Mouse (Mus musculus) megakaryocyte, adult 5-6 weeks (primary cell): ENCODE results near the gene Olfr1076. TPM values are rescaled to one million over a fixed set of nuclear protein-coding genes. Genes with fewer than 3 reads are reported as not detected.
"Not testable (repeated sequence)": the region's sequence is repeated elsewhere in the genome, so short reads cannot be mapped to it uniquely, and the experiment has no call there.

Source experiments
- ATAC-seq: 2 replicates; pipeline ENCODE4 v1.8.0; 2016; ENCODE audit warnings: mild to moderate bottlenecking, inconsistent platforms; ENCODE audit not compliant: poor library complexity, severe bottlenecking
- total RNA-seq, 2 experiments: library from RNA; stranded (forward) in 1 of 2; stranded (reverse) in 1 of 2; fragments of 153-499, 151-499 nt in 1 of 2; fragments of 221-1000, 200-1000 nt in 1 of 2; gene quantifications; 2 replicates each; pipeline versions ENCODE4 v1.2.3 to v1.2.4; 2015 to 2017

The Olfr1076 gene
- total RNA-seq (2015) (not detected in 2 replicates), total RNA-seq (2017) (not detected in 2 replicates)

- ATAC-seq: no peak
These were observed at the start of gene Olfr1076 for GRCm38 (mm10) chr2:86508161-86508560. Olfr1076 (plus strand) TSS chr2:86508461.

DNA sequence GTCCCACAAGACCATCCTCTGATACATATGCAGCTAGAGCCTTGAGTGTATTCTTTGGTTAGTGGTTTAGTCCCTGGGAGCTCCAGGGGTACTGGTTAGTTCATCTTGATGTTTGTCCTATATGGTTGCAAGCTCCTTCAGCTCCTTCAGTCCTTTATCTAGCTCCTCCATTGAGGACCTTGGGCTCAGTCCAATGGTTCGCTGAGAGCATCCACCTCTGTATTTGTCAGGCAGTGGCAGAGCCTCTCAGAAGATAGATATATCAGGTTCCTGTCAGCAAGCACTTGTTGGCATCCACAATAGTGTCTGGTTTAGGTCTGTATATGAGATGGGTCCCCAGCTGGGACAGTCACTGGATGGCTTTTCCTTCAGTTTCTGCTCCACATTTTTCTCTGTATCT lies 47.8 kb upstream of the Olfr1076 start:
- ATAC-seq: no peak

DNA sequence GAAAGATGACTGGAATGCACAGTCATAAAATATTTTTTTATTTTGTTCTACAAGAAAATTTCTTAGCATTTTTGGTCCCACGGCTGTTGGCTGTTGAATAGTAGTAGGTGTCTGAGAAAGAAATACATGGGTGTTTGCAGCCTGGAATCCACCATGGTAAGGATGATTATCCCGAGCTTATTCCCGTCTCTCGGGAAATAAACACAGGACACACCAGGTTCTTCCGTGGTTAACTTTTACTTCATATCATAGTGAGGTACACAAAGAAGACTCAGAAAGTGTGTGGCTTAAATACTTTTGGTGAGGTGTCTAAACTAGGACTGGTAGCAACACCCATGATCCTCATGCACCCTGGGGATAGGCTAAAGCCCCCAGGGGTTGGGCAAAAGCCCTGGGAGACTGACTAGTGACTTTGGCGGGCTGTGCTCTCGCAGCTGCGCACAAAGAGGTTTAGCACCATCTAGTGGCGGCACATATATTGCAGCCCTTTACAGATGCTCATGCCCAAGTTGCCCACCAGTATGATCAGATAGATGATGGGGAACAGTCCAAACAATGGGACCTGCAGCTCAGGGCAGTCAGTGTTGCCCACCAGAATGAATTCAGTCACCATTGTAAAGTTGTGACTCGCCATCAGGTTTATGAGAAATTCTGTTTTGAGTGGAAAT lies 43.7 kb upstream of the Olfr1076 start:
- peak; percentile 56 for ATAC-seq

DNA sequence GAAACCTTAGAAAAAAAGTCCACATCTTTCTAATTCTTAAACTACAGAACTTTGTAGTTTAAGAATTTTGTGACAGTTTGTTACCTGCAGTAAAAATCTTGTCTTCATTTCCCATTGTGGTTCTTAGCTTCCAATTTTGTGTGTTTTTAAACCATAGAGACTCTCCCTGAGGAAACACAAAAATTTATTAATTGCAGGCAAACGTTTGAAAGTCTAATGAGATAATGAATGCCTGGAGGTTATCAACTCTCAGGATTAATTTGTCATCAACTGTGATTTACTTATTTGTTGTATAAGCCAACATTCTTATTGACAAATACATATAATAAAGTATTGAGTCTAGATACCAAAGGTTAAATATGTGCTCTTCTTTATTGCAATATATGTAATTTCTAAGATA lies 21.0 kb upstream of the Olfr1076 start, which contains the start of gene Olfr228:
Olfr228 (minus strand) TSS at position 101 of the 400 bp plus-strand sequence.
- ATAC-seq: no peak

DNA sequence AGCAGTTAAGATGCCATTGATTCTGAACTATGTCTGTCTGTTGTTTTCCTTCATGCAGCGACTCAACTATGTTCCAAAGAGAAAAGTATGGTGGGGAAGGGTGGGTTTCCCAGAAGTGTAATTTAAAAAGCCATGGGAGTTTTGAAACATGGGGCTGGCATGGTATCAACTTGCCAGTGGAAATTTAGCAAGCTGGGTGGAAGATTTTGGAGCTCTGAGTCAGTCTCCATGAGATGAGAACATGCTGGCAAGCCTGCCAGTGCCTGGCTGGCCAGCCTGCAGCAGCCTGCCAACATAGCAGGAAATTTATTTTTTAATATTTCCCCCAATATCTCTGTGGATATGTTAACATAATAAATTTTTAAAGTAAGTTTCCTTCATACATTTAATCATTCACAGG lies 22.7 kb downstream of the Olfr1076 start:
- no peak for ATAC-seq

- no peak for ATAC-seq
These were observed 34.1 kb downstream of the Olfr1076 start, which contains the start of gene Olfr1079 for GRCm38 (mm10) chr2:86542380-86542779. Olfr1079 (minus strand) TSS chr2:86542480.

DNA sequence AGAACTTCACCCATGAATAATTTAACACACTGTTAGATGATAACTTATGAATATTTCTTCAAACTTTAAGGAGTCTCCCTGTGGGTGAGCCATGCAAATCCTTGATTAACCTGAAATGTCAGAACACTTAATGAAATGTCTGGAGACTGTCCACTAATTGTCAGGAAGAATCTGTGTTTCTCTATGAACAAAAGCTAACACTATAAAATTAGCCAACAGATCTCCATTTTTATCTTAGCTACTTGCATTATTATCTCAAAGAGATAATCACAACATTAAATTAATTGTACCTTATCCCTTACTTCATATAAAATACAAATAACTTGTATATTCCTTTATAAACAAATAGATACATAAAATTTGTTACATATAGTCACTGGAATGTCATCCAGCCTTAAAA lies 49.9 kb downstream of the Olfr1076 start, which contains the start of gene Olfr1080:
Olfr1080 (minus strand) TSS at position 101 of the 400 bp plus-strand sequence.
- not testable (repeated sequence) for ATAC-seq

Other genes with a start within 250 kb of the Olfr1076 start
- gene Olfr1051, start 229.4 kb upstream of the Olfr1076 start, total RNA-seq (2015): not detected in 2 replicates
- not detected in 2 replicates for gene Olfr1051, start 229.4 kb upstream of the Olfr1076 start, total RNA-seq (2017)
- not detected in 2 replicates for gene Olfr1052, start 216.0 kb upstream of the Olfr1076 start, total RNA-seq (2015)
- not detected in 2 replicates for gene Olfr1052, start 216.0 kb upstream of the Olfr1076 start, total RNA-seq (2017)
- not detected in 2 replicates for gene Olfr1053, start 193.2 kb upstream of the Olfr1076 start, total RNA-seq (2015)
- not detected in 2 replicates for gene Olfr1053, start 193.2 kb upstream of the Olfr1076 start, total RNA-seq (2017)
- gene Olfr1054, start 173.0 kb upstream of the Olfr1076 start, total RNA-seq (2015): not detected in 2 replicates
- gene Olfr1054, start 173.0 kb upstream of the Olfr1076 start, total RNA-seq (2017): not detected in 2 replicates
- not detected in 2 replicates for gene Olfr1055, start 158.2 kb upstream of the Olfr1076 start, total RNA-seq (2015)
- not detected in 2 replicates for gene Olfr1055, start 158.2 kb upstream of the Olfr1076 start, total RNA-seq (2017)
- not detected in 2 replicates for gene Olfr1056, start 146.0 kb upstream of the Olfr1076 start, total RNA-seq (2015)
- gene Olfr1056, start 146.0 kb upstream of the Olfr1076 start, total RNA-seq (2017): not detected in 2 replicates
- gene Olfr1057, start 130.1 kb upstream of the Olfr1076 start, total RNA-seq (2015): not detected in 2 replicates
- not detected in 2 replicates for gene Olfr1057, start 130.1 kb upstream of the Olfr1076 start, total RNA-seq (2017)
- gene Olfr1058, start 119.9 kb upstream of the Olfr1076 start, total RNA-seq (2015): not detected in 2 replicates
- not detected in 2 replicates for gene Olfr1058, start 119.9 kb upstream of the Olfr1076 start, total RNA-seq (2017)
- gene Olfr1061, start 94.4 kb upstream of the Olfr1076 start, total RNA-seq (2015): not detected in 2 replicates
- gene Olfr1061, start 94.4 kb upstream of the Olfr1076 start, total RNA-seq (2017): not detected in 2 replicates
- gene Olfr1062, start 81.7 kb upstream of the Olfr1076 start, total RNA-seq (2015): not detected in 2 replicates
- not detected in 2 replicates for gene Olfr1062, start 81.7 kb upstream of the Olfr1076 start, total RNA-seq (2017)
- not detected in 2 replicates for gene Olfr1065, start 57.9 kb upstream of the Olfr1076 start, total RNA-seq (2015)
- not detected in 2 replicates for gene Olfr1065, start 57.9 kb upstream of the Olfr1076 start, total RNA-seq (2017)
- gene Olfr1066, start 52.2 kb upstream of the Olfr1076 start, total RNA-seq (2015): not detected in 2 replicates
- gene Olfr1066, start 52.2 kb upstream of the Olfr1076 start, total RNA-seq (2017): not detected in 2 replicates
- gene Olfr228, start 21.1 kb upstream of the Olfr1076 start, total RNA-seq (2015): not detected in 2 replicates
- not detected in 2 replicates for gene Olfr228, start 21.1 kb upstream of the Olfr1076 start, total RNA-seq (2017)
- gene Olfr1079, start 34.0 kb downstream of the Olfr1076 start, total RNA-seq (2015): not detected in 2 replicates
- gene Olfr1079, start 34.0 kb downstream of the Olfr1076 start, total RNA-seq (2017): not detected in 2 replicates
- gene Olfr1080, start 49.8 kb downstream of the Olfr1076 start, total RNA-seq (2015): not detected in 2 replicates
- gene Olfr1080, start 49.8 kb downstream of the Olfr1076 start, total RNA-seq (2017): not detected in 2 replicates
- not detected in 2 replicates for gene Olfr1082, start 90.5 kb downstream of the Olfr1076 start, total RNA-seq (2015)
- not detected in 2 replicates for gene Olfr1082, start 90.5 kb downstream of the Olfr1076 start, total RNA-seq (2017)
- gene Olfr1084, start 131.3 kb downstream of the Olfr1076 start, total RNA-seq (2015): not detected in 2 replicates
- gene Olfr1084, start 131.3 kb downstream of the Olfr1076 start, total RNA-seq (2017): not detected in 2 replicates
- gene Olfr1085, start 153.6 kb downstream of the Olfr1076 start, total RNA-seq (2015): not detected in 2 replicates
- not detected in 2 replicates for gene Olfr1085, start 153.6 kb downstream of the Olfr1076 start, total RNA-seq (2017)
- not detected in 2 replicates for gene Olfr1086, start 171.6 kb downstream of the Olfr1076 start, total RNA-seq (2015)
- not detected in 2 replicates for gene Olfr1086, start 171.6 kb downstream of the Olfr1076 start, total RNA-seq (2017)
- gene Olfr1087, start 189.9 kb downstream of the Olfr1076 start, total RNA-seq (2015): not detected in 2 replicates
- not detected in 2 replicates for gene Olfr1087, start 189.9 kb downstream of the Olfr1076 start, total RNA-seq (2017)
- gene Olfr1089, start 225.2 kb downstream of the Olfr1076 start, total RNA-seq (2015): not detected in 2 replicates
- not detected in 2 replicates for gene Olfr1089, start 225.2 kb downstream of the Olfr1076 start, total RNA-seq (2017)